Comparison of ENCODE assay signal across 8 mouse cellular contexts in genomic region chr6:125350231-125350994, GRCm38 (mm10). TPM values are rescaled to one million over a fixed set of nuclear protein-coding genes. Genes with fewer than 3 reads are reported as not detected.
A peak's percentile ranks its signal among the peaks of the same experiment; 100 is the strongest.
DNase-seq lines count a peak whose midpoint lies in the region; ATAC-seq lines count a peak whose summit lies in the region.

No protein-coding gene starts in this region.

- H3K27ac ChIP-seq in kidney, embryonic 15.5 days, result peak overlapping the region; percentile 91
- H3K27ac ChIP-seq in embryonic facial prominence, embryonic 14.5 days (replicated peaks; ENCODE audit: low read depth, low read length), result peak overlapping the region; percentile 90
- H3K27ac ChIP-seq in liver, embryonic 16.5 days (ENCODE audit: low read length), result peak overlapping the region; percentile 78

- no peaks in the 10 kb centered on the region for H3K27me3 ChIP-seq in kidney, embryonic 15.5 days
- no peaks in the 10 kb centered on the region for H3K27me3 ChIP-seq in embryonic facial prominence, embryonic 14.5 days (replicated peaks; ENCODE audit: control insufficient read depth, insufficient read depth, low read length)
- no peaks in the 10 kb centered on the region for H3K27me3 ChIP-seq in liver, embryonic 16.5 days (ENCODE audit: control insufficient read depth, insufficient read depth, low read depth, low read length)

- H3K4me1 ChIP-seq in kidney, embryonic 15.5 days, result peaks cover 68% of the 10 kb centered on the region
- H3K4me1 ChIP-seq in embryonic facial prominence, embryonic 14.5 days (ENCODE audit: control insufficient read depth, insufficient read depth, low read length), result peaks cover 53% of the 10 kb centered on the region
- H3K4me1 ChIP-seq in liver, embryonic 16.5 days (ENCODE audit: control insufficient read depth, low read depth, low read length), result peaks cover 41% of the 10 kb centered on the region

- peak overlapping the region; percentile 80 for H3K9ac ChIP-seq in kidney, embryonic 15.5 days
- H3K9ac ChIP-seq in embryonic facial prominence, embryonic 14.5 days (ENCODE audit: low read depth, low read length), result peak overlapping the region; percentile 90
- H3K9ac ChIP-seq in liver, embryonic 16.5 days (ENCODE audit: low read depth, low read length), result peak overlapping the region; percentile 75

- H3K4me2 ChIP-seq in kidney, embryonic 15.5 days, result peak overlapping the region; percentile 90
- peak overlapping the region; percentile 90 for H3K4me2 ChIP-seq in embryonic facial prominence, embryonic 14.5 days (ENCODE audit: low read depth, low read length)
- peak overlapping the region; percentile 66 for H3K4me2 ChIP-seq in liver, embryonic 16.5 days (ENCODE audit: low read depth, low read length)

- DNase-seq in kidney, adult 9 months, result no peak
- DNase-seq in embryonic facial prominence, embryonic 14.5 days (ENCODE audit: low spot score), result no peak
- peak; percentile 42 for DNase-seq in heart, postnatal 4 days
- DNase-seq in retina, embryonic 14.5 days (ENCODE audit: low spot score), result peak; percentile 27
- DNase-seq in left cerebral cortex, adult 8-10 months (ENCODE audit: low spot score in 2 of 2), result no peak
- DNase-seq in frontal cortex, adult 2 months (ENCODE audit: extremely low spot score in 1 of 2, low spot score in 1 of 2), result no peak

- peak overlapping the region; percentile 71 for H3K4me3 ChIP-seq in kidney, embryonic 15.5 days (replicated peaks)
- peak overlapping the region; percentile 79 for H3K4me3 ChIP-seq in embryonic facial prominence, embryonic 14.5 days (ENCODE audit: low read depth, low read length)
- peak overlapping the region; percentile 68 for H3K4me3 ChIP-seq in liver, embryonic 16.5 days (ENCODE audit: low read depth, low read length)

- no peaks in the 10 kb centered on the region for H3K36me3 ChIP-seq in kidney, embryonic 15.5 days
- H3K36me3 ChIP-seq in embryonic facial prominence, embryonic 14.5 days (ENCODE audit: control insufficient read depth, insufficient read depth, low read length), result no peaks in the 10 kb centered on the region
- H3K36me3 ChIP-seq in liver, embryonic 16.5 days (ENCODE audit: control insufficient read depth, insufficient read depth), result no peaks in the 10 kb centered on the region

- peak; percentile 20; the same call in 1 of the 2 replicates for ATAC-seq in kidney, embryonic 15.5 days (replicated peaks; ENCODE audit: low FRiP score)
- 0 out of 2 replicates have a peak, but pooled peaks have one; percentile 10 for ATAC-seq in embryonic facial prominence, embryonic 14.5 days (ENCODE audit: low read depth)
- no peak for ATAC-seq in liver, embryonic 16.5 days (ENCODE audit: low read depth)

- no peaks in the 10 kb centered on the region for H3K9me3 ChIP-seq in kidney, embryonic 15.5 days (replicated peaks)
- H3K9me3 ChIP-seq in embryonic facial prominence, embryonic 14.5 days (ENCODE audit: control insufficient read depth, low read length), result no peaks in the 10 kb centered on the region
- no peaks in the 10 kb centered on the region for H3K9me3 ChIP-seq in liver, embryonic 16.5 days (replicated peaks; ENCODE audit: control insufficient read depth, low read length)

- 2% methylated on average over 20 of the region's 20 CpGs for WGBS in kidney, embryonic 15.5 days
- WGBS in embryonic facial prominence, embryonic 14.5 days, result 2% methylated on average over 20 of the region's 20 CpGs
- WGBS in liver, embryonic 16.5 days (ENCODE audit: insufficient replicate concordance), result 7% methylated on average over 20 of the region's 20 CpGs

RNA-seq across cellular contexts. Expression of gene Tnfrsf1a, which starts 1.3 kb away (rescaled TPM):
- polyA plus RNA-seq in kidney, embryonic 15.5 days (2015; fragmentation: Nextera tagmentation; extraction: Ambion mirVana), result 73.2 and 83.3 TPM in 2 replicates
- 81.8 and 82.6 TPM in 2 replicates for polyA plus RNA-seq in embryonic facial prominence, embryonic 14.5 days (2014; fragmentation: Nextera tagmentation; extraction: Ambion mirVana)
- total RNA-seq in heart, postnatal 4 days (2021), result 10 to 100 TPM; 63.3 to 65.2 TPM
- polyA plus RNA-seq in liver, embryonic 16.5 days (2015; fragmentation: Nextera tagmentation; extraction: Ambion mirVana), result 30.5 and 32.8 TPM in 2 replicates
- 10 to 100 TPM; 12.8 to 23.2 (median 16.7) TPM for total RNA-seq in left cerebral cortex, adult 8-10 months (2022)
- 16.4 and 18.7 TPM in 2 replicates for polyA plus RNA-seq in frontal cortex, adult 2 months (2012; rRNA removed)

RNA-seq across cellular contexts. Expression of gene Scnn1a, which starts 30.0 kb away (rescaled TPM):
- polyA plus RNA-seq in kidney, embryonic 15.5 days (2015; fragmentation: Nextera tagmentation; extraction: Ambion mirVana), result 4.4 and 4.8 TPM in 2 replicates
- polyA plus RNA-seq in embryonic facial prominence, embryonic 14.5 days (2014; fragmentation: Nextera tagmentation; extraction: Ambion mirVana), result 1.5 and 3.2 TPM in 2 replicates
- total RNA-seq in heart, postnatal 4 days (2021), result 1 to 10 TPM in 1 of 2 experiments, under 1 TPM in 1; 0.83 to 1.1 TPM
- 0.61 and 0.74 TPM in 2 replicates for polyA plus RNA-seq in liver, embryonic 16.5 days (2015; fragmentation: Nextera tagmentation; extraction: Ambion mirVana)
- total RNA-seq in left cerebral cortex, adult 8-10 months (2022), result 1 to 10 TPM; 2.6 to 3.7 (median 3.1) TPM
- 1.6 and 1.7 TPM in 2 replicates for polyA plus RNA-seq in frontal cortex, adult 2 months (2012; rRNA removed)

RNA-seq across cellular contexts. Expression of gene Plekhg6, which starts 30.2 kb away (rescaled TPM):
- polyA plus RNA-seq in kidney, embryonic 15.5 days (2015; fragmentation: Nextera tagmentation; extraction: Ambion mirVana), result 4.7 and 4.9 TPM in 2 replicates
- polyA plus RNA-seq in embryonic facial prominence, embryonic 14.5 days (2014; fragmentation: Nextera tagmentation; extraction: Ambion mirVana), result 1.0 and 1.4 TPM in 2 replicates
- not detected for total RNA-seq in heart, postnatal 4 days (2021)
- polyA plus RNA-seq in liver, embryonic 16.5 days (2015; fragmentation: Nextera tagmentation; extraction: Ambion mirVana), result 0.65 and 0.86 TPM in 2 replicates
- total RNA-seq in left cerebral cortex, adult 8-10 months (2022), result under 1 TPM; 0.28 to 0.71 (median 0.40) TPM
- polyA plus RNA-seq in frontal cortex, adult 2 months (2012; rRNA removed), result 0.04 and 0.13 TPM in 2 replicates

RNA-seq across cellular contexts. Expression of gene Ltbr, which starts 36.7 kb away (rescaled TPM):
- polyA plus RNA-seq in kidney, embryonic 15.5 days (2015; fragmentation: Nextera tagmentation; extraction: Ambion mirVana), result 58.7 and 62.6 TPM in 2 replicates
- polyA plus RNA-seq in embryonic facial prominence, embryonic 14.5 days (2014; fragmentation: Nextera tagmentation; extraction: Ambion mirVana), result 46.4 and 49.0 TPM in 2 replicates
- total RNA-seq in heart, postnatal 4 days (2021), result 10 to 100 TPM; 49.2 to 53.7 TPM
- 22.3 and 22.5 TPM in 2 replicates for polyA plus RNA-seq in liver, embryonic 16.5 days (2015; fragmentation: Nextera tagmentation; extraction: Ambion mirVana)
- total RNA-seq in left cerebral cortex, adult 8-10 months (2022), result 10 to 100 TPM in 2 of 4 experiments, 1 to 10 TPM in 2; 7.7 to 11.9 (median 10.3) TPM
- polyA plus RNA-seq in frontal cortex, adult 2 months (2012; rRNA removed), result 13.2 and 14.2 TPM in 2 replicates

Comparison
In these comparisons a context has a peak if more than half of its experiments do, and no peak if none do; other contexts are left out.
1. DNase-seq: peak in heart, postnatal 4 days (single experiment) and retina, embryonic 14.5 days (single experiment); none in kidney, adult 9 months (single experiment), embryonic facial prominence, embryonic 14.5 days (single experiment), left cerebral cortex, adult 8-10 months (0 of 2) and frontal cortex, adult 2 months (0 of 2).
2. Peak in every context shown above with its lines, with median percentiles within 50 percentile points of each other: H3K27ac ChIP-seq, H3K4me2 ChIP-seq, H3K4me3 ChIP-seq and H3K9ac ChIP-seq.